Mouse (Mus musculus) lung, postnatal 0 days (tissue): ENCODE data around the gene Spin4. TPM values are rescaled to one million over a fixed set of nuclear protein-coding genes. Genes with fewer than 3 reads are reported as not detected.
A peak's percentile ranks its signal among the peaks of the same experiment; 100 is the strongest.

Experiments used
- ATAC-seq: fragments of 200-750 bp; cut with Nextera tagmentation; 2 replicates; pipeline ENCODE4 v1.8.0; 2017; ENCODE audit warnings: moderate library complexity
- DNase-seq: peaks from one replicate; pipeline ENCODE4 v3.0.0-alpha.2; 2016; ENCODE audit warnings: low spot score
- H3K27ac ChIP-seq: fragments of 300-500 bp; sonication (generic); 2 replicates; pipeline ENCODE4 v1.5.1; 2014; ENCODE audit warnings: antibody characterized with exemption, mild to moderate bottlenecking, low read length, mixed read lengths
- H3K27me3 ChIP-seq: fragments of 300-500 bp; sonication (generic); replicated peaks from 2 replicates; pipeline ENCODE4 v1.6.1; 2014; ENCODE audit warnings: low read length, mixed read lengths; ENCODE audit not compliant: insufficient read depth
- H3K36me3 ChIP-seq: fragments of 300-500 bp; sonication (generic); 2 replicates; pipeline ENCODE4 v1.6.1; 2014; ENCODE audit warnings: low read length, mixed read lengths; ENCODE audit not compliant: insufficient read depth
- H3K4me1 ChIP-seq: fragments of 300-500 bp; sonication (generic); 2 replicates; pipeline ENCODE4 v1.6.1; 2014; ENCODE audit warnings: antibody characterized with exemption, low read depth, low read length, mixed read lengths; ENCODE audit not compliant: insufficient read depth
- H3K4me2 ChIP-seq: fragments of 300-500 bp; sonication (generic); replicated peaks from 2 replicates; pipeline ENCODE4 v1.6.1; 2014; ENCODE audit warnings: low read depth, mild to moderate bottlenecking, low read length, moderate library complexity, mixed read lengths
- H3K4me3 ChIP-seq: fragments of 300-500 bp; sonication (generic); 2 replicates; pipeline ENCODE4 v1.5.1; 2014; ENCODE audit warnings: low read depth, low read length
- H3K9ac ChIP-seq: fragments of 300-500 bp; sonication (generic); replicated peaks from 2 replicates; pipeline ENCODE4 v1.6.1; 2014; ENCODE audit warnings: low read depth, mild to moderate bottlenecking
- H3K9me3 ChIP-seq: fragments of 300-500 bp; sonication (generic); 2 replicates; pipeline ENCODE4 v1.6.1; 2016; ENCODE audit warnings: low read length, mixed read lengths
- CTCF ChIP-seq: IDR thresholded peaks from 2 replicates; pipeline ENCODE4 v1.5.1; 2016; ENCODE audit warnings: antibody characterized with exemption, mild to moderate bottlenecking
- EP300 ChIP-seq: IDR thresholded peaks from 2 replicates; pipeline ENCODE4 v1.6.1; 2016; ENCODE audit warnings: antibody characterized with exemption, mild to moderate bottlenecking, control low read depth
- WGBS: fragments of 180-500 bp; shearing (Covaris S2); extraction: QIAGEN DNeasy Blood & Tissue Kit; methylation state at CpG from one replicate; pipeline ENCODE4 v1.1.7; 2014; 5-methylcytosine and 5-hydroxymethylcytosine counted together
- polyA plus RNA-seq: library from polyadenylated mRNA; unstranded; fragments of >200 nt; fragmentation: Nextera tagmentation; extraction: Ambion mirVana; gene quantifications from 2 replicates; pipeline ENCODE4 v1.2.1, GENCODE M21; 2015

The Spin4 gene
- polyA plus RNA-seq, 1 experiment from 2014 or later, result 4.6 TPM

GRCm38 (mm10) chrX:94990903-94991302 lies 35.6 kb downstream of the Spin4 start:
- Histone ChIP-seq H3K27me3 (no peaks in the 10 kb centered on the region), H3K27ac (no peak overlapping the region), H3K9me3 (no peaks in the 10 kb centered on the region), H3K4me2 (peak overlapping the region; percentile 56; the same call in 1 of the 2 replicates), H3K36me3 (no peaks in the 10 kb centered on the region), H3K4me3 (no peak overlapping the region), H3K4me1 (no peaks in the 10 kb centered on the region), H3K9ac (no peak overlapping the region)
- TF ChIP-seq EP300, result no peak
- no peak for TF ChIP-seq CTCF
- WGBS, result 51% methylated on average over 2 of the region's 2 CpGs
- ATAC-seq, result no peak
- DNase-seq, result no peak

- TF ChIP-seq CTCF (peak; percentile 50), EP300 (no peak)
- peak overlapping the region; percentile 26 for H3K4me3 ChIP-seq
- no peaks in the 10 kb centered on the region for H3K4me1 ChIP-seq
- H3K9ac ChIP-seq, result no peak overlapping the region
- H3K36me3 ChIP-seq, result no peaks in the 10 kb centered on the region
- H3K4me2 ChIP-seq, result peak overlapping the region; percentile 56
- ATAC-seq, result peak; percentile 72
- H3K9me3 ChIP-seq, result no peaks in the 10 kb centered on the region
- 11% methylated on average over 29 of the region's 29 CpGs for WGBS
- H3K27ac ChIP-seq, result no peak overlapping the region
- H3K27me3 ChIP-seq, result no peaks in the 10 kb centered on the region
- peak; percentile 23 for DNase-seq
Observed at GRCm38 (mm10) chrX:94990080-94990825, 36.2 kb downstream of the Spin4 start.

Other genes starting within 250 kb of the Spin4 start
- 4.2 and 5.1 TPM in 2 replicates for gene Arhgef9, start 170.2 kb upstream of the Spin4 start, polyA plus RNA-seq